Mouse (Mus musculus): Measurements from ENCODE around the gene Rflnb. TPM values are rescaled to one million over a fixed set of nuclear protein-coding genes. Genes with fewer than 3 reads are reported as not detected.
"Not testable (repeated sequence)": the region's sequence is repeated elsewhere in the genome, so short reads cannot be mapped to it uniquely, and the experiment has no call there.

Gene Rflnb
- total and polyA plus RNA-seq, 3 experiments: 0.19 to 0.85 (median 0.69) TPM

DNA sequence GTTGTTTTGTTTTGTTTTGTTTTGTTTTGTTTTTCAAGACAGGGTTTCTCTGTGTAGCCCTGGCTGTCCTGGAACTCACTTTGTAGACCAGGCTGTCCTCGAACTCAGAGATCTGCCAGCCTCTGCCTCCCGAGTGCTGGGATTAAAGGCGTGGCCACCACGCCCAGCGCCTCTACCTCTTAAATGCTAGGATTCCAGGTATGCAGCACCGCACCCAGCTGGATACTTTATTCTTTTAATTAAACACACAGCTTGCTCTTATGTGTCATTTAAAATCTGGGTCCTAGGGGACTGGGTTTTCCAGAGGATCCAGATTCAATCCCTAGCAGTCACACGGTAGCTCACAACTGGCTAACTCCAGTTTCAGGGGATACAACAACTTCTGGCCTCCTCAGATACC, 23.3 kb downstream of the Rflnb start:
- H3K27ac ChIP-seq (ENCODE audit: insufficient read depth, low read depth); H3K9ac ChIP-seq (ENCODE audit: insufficient read depth, low read depth); H3K9me3 ChIP-seq (replicated peaks; ENCODE audit: low read length); dilution Hi-C loops (cut with MboI; ENCODE audit: extremely low pct_ligation_motif_present, extremely low pct_unique_long_range_greater_than_20kb, low sequenced_read_pairs); H3K4me2 ChIP-seq (ENCODE audit: insufficient read depth, low read depth, poor library complexity, severe bottlenecking); H3K4me3 ChIP-seq (replicated peaks in 1 of 3; ENCODE audit: low read depth in 2 of 3, low read length in 2 of 3, poor library complexity in 1 of 3); in situ Hi-C loops (cut with MboI; ENCODE audit: low pct_ligation_motif_present, low pct_unique_long_range_greater_than_20kb, low sequenced_read_pairs); H3K79me2 ChIP-seq (replicated peaks; ENCODE audit: control insufficient read depth, extremely low read depth, insufficient read depth, poor library complexity, severe bottlenecking); DNase-seq (ENCODE audit: extremely low read depth); H3K36me3 ChIP-seq (replicated peaks in 1 of 2; ENCODE audit: control insufficient read depth in 1 of 2, insufficient read depth in 1 of 2, low read length in 1 of 2): not testable (repeated sequence)
- Histone ChIP-seq H3K4me1 (ENCODE audit: control insufficient read depth in 1 of 2, insufficient read depth in 2 of 2) (peaks cover 10 to 11% of the 10 kb centered on the region in 2 experiments; a peak in 3 of 4 replicates), H3K27me3 (replicated peaks) (peaks cover 49% of the 10 kb centered on the region)

DNA sequence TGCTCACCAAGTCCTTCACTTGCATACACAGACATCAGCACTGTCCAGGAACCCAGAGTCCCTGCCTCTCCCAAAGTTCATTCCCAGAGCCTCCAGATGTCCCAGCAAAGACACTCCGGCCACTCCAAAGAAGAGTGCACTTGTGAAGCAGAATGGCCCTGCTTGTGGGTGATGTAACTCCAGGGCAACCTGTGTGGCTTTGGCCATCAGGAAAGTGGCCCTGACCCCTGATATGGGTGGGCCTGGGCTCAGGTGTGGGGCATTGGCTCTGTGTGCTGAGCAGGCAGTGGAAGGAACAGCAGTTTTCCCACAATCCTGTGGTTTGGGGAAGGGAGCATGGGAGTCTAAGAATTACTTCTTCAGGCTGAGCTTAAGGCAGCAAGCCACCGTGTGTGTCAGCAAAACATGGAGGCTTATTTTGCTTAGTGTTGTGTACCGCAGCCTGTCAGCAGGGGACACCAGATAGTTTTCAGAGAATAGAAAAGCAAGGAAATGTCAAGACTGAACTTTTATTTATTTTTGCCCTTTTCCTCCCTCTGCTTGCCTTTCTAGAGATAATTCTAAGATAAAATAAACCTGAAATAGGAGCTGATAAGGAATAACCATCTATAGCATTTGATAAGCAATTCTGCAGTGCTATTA, 26.2 kb downstream of the Rflnb start:
- no peak overlapping the region for H3K27ac ChIP-seq (ENCODE audit: insufficient read depth, low read depth)
- in situ Hi-C loops (cut with MboI; ENCODE audit: low pct_ligation_motif_present, low pct_unique_long_range_greater_than_20kb, low sequenced_read_pairs) (no loop called here), dilution Hi-C loops (cut with MboI; ENCODE audit: extremely low pct_ligation_motif_present, extremely low pct_unique_long_range_greater_than_20kb, low sequenced_read_pairs) (no loop called here)
- no peaks in the 10 kb centered on the region for H3K36me3 ChIP-seq (replicated peaks in 1 of 2; ENCODE audit: control insufficient read depth in 1 of 2, insufficient read depth in 1 of 2, low read length in 1 of 2)
- H3K4me3 ChIP-seq (replicated peaks in 1 of 3; ENCODE audit: low read depth in 2 of 3, low read length in 2 of 3, poor library complexity in 1 of 3): no peak overlapping the region
- peak; percentile 34 for TF ChIP-seq SMC3 (IDR thresholded peaks at IDR 0.05; ENCODE audit: low read depth, low read length)
- TF ChIP-seq CTCF (conservative IDR thresholded peaks at IDR 0.05 in 1 of 2, IDR thresholded peaks at IDR 0.05 in 1 of 2; ENCODE audit: low read depth in 2 of 2, low read length in 2 of 2): peak in 1 of 2 experiments; percentile 50; a peak in 2 of 4 replicates
- TF ChIP-seq CHD2 (IDR thresholded peaks at IDR 0.05; ENCODE audit: low read length): no peak
- peak; percentile 37 for TF ChIP-seq RAD21 (IDR thresholded peaks at IDR 0.05; ENCODE audit: low read depth, low read length)
- no peaks in the 10 kb centered on the region for H3K9me3 ChIP-seq (replicated peaks; ENCODE audit: low read length)
- peaks cover 9 to 10% of the 10 kb centered on the region in 2 experiments; a peak in 3 of 4 replicates for H3K4me1 ChIP-seq (ENCODE audit: control insufficient read depth in 1 of 2, insufficient read depth in 2 of 2)
- peaks cover 45% of the 10 kb centered on the region for H3K27me3 ChIP-seq (replicated peaks)
- no peak for DNase-seq (ENCODE audit: extremely low read depth)
- no peak overlapping the region for H3K4me2 ChIP-seq (ENCODE audit: insufficient read depth, low read depth, poor library complexity, severe bottlenecking)
- H3K79me2 ChIP-seq (replicated peaks; ENCODE audit: control insufficient read depth, extremely low read depth, insufficient read depth, poor library complexity, severe bottlenecking): no peaks in the 10 kb centered on the region
- no peak overlapping the region for H3K9ac ChIP-seq (ENCODE audit: insufficient read depth, low read depth)

DNA sequence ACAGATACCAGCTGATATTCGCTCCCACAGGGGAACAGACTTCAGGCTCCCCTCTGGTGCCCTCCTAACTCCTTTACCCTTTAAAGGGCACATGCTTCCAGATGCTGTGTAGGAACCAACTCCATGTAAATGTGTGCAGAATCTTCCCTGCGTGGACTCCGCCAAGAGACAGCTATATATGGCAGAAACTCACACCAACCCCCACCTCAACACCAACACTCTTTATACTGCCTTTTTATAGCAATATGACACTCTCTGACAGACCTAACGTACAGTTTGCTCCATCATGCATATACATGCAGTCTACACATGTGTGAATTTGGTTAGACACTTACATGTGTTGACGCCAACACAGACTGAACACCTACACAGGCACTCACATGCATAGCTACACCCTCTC, 26.9 kb downstream of the Rflnb start:
- peaks cover 8 to 10% of the 10 kb centered on the region in 2 experiments; a peak in 3 of 4 replicates for H3K4me1 ChIP-seq (ENCODE audit: control insufficient read depth in 1 of 2, insufficient read depth in 2 of 2)
- H3K4me2 ChIP-seq (ENCODE audit: insufficient read depth, low read depth, poor library complexity, severe bottlenecking): no peak overlapping the region
- H3K9ac ChIP-seq (ENCODE audit: insufficient read depth, low read depth): no peak overlapping the region
- peaks cover 44% of the 10 kb centered on the region for H3K27me3 ChIP-seq (replicated peaks)
- dilution Hi-C loops (cut with MboI; ENCODE audit: extremely low pct_ligation_motif_present, extremely low pct_unique_long_range_greater_than_20kb, low sequenced_read_pairs): no loop called here
- in situ Hi-C loops (cut with MboI; ENCODE audit: low pct_ligation_motif_present, low pct_unique_long_range_greater_than_20kb, low sequenced_read_pairs): no loop called here
- no peak for DNase-seq (ENCODE audit: extremely low read depth)
- no peak overlapping the region for H3K4me3 ChIP-seq (replicated peaks in 1 of 3; ENCODE audit: low read depth in 2 of 3, low read length in 2 of 3, poor library complexity in 1 of 3)
- H3K27ac ChIP-seq (ENCODE audit: insufficient read depth, low read depth): no peak overlapping the region
- no peaks in the 10 kb centered on the region for H3K36me3 ChIP-seq (replicated peaks in 1 of 2; ENCODE audit: control insufficient read depth in 1 of 2, insufficient read depth in 1 of 2, low read length in 1 of 2)
- H3K79me2 ChIP-seq (replicated peaks; ENCODE audit: control insufficient read depth, extremely low read depth, insufficient read depth, poor library complexity, severe bottlenecking): no peaks in the 10 kb centered on the region
- H3K9me3 ChIP-seq (replicated peaks; ENCODE audit: low read length): no peaks in the 10 kb centered on the region
- TF ChIP-seq TBP (conservative IDR thresholded peaks at IDR 0.05; ENCODE audit: low read depth, low read length) (no peak), POLR2AphosphoS2 (IDR thresholded peaks at IDR 0.05; ENCODE audit: low read depth, low read length) (no peak), USF2 (conservative IDR thresholded peaks at IDR 0.05; ENCODE audit: low read depth, low read length) (no peak), SMC3 (IDR thresholded peaks at IDR 0.05; ENCODE audit: low read depth, low read length) (no peak), ETS1 (conservative IDR thresholded peaks at IDR 0.05; ENCODE audit: low read depth, low read length) (no peak), POLR2A (IDR thresholded peaks at IDR 0.05; ENCODE audit: low read depth, low read length) (no peak), ZNF384 (IDR thresholded peaks at IDR 0.05; ENCODE audit: low read depth, low read length) (no peak), HCFC1 (IDR thresholded peaks at IDR 0.05; ENCODE audit: low read depth, low read length) (no peak), PAX5 (IDR thresholded peaks at IDR 0.05; ENCODE audit: low read length) (no peak), USF1 (IDR thresholded peaks at IDR 0.05; ENCODE audit: low read depth, low read length) (no peak), NELFE (IDR thresholded peaks at IDR 0.05; ENCODE audit: low read depth, low read length) (no peak), MAZ (IDR thresholded peaks at IDR 0.05; ENCODE audit: low read depth, low read length) (no peak), ZMIZ1 (IDR thresholded peaks at IDR 0.05; ENCODE audit: low read depth, low read length) (no peak), JUND (conservative IDR thresholded peaks at IDR 0.05; ENCODE audit: low read depth, low read length) (no peak), RCOR1 (conservative IDR thresholded peaks at IDR 0.05; ENCODE audit: low read depth, low read length) (no peak), MEF2A (IDR thresholded peaks at IDR 0.05; ENCODE audit: borderline replicate concordance, low read depth, low read length) (no peak)
